Mouse (Mus musculus) megakaryocyte progenitor cell, adult 5-6 weeks (primary cell): Measurements from ENCODE around the gene Dst. TPM values are rescaled to one million over a fixed set of nuclear protein-coding genes. Genes with fewer than 3 reads are reported as not detected.

Experiments used
- ATAC-seq: replicated peaks from 2 replicates; pipeline ENCODE4 v1.8.0; 2016; ENCODE audit warnings: mild to moderate bottlenecking, moderate TSS enrichment, inconsistent platforms; ENCODE audit not compliant: poor library complexity
- total RNA-seq, 2 experiments: library from RNA; stranded (forward) in 1 of 2; stranded (reverse) in 1 of 2; fragments of 157-497, 149-512 nt in 1 of 2; fragments of 200-1000 nt in 1 of 2; gene quantifications; 2 replicates each; pipeline versions ENCODE4 v1.2.3 to v1.2.4; 2015 to 2017

Gene Dst
- total RNA-seq, 2 experiments from 2014 or later, result 1.3 to 3.2 TPM

GRCm38 (mm10) chr1:34159898-34160297 lies 251.9 kb downstream of the Dst start:
- ATAC-seq, result no peak

GRCm38 (mm10) chr1:34164616-34165295 lies 256.7 kb downstream of the Dst start:
- peak; percentile 94 for ATAC-seq

- no peak for ATAC-seq
These were observed 257.9 kb downstream of the Dst start for GRCm38 (mm10) chr1:34165926-34166325.

- no peak for ATAC-seq
These were observed 259.4 kb downstream of the Dst start for GRCm38 (mm10) chr1:34167151-34168057.

GRCm38 (mm10) chr1:34169086-34169485 lies 261.1 kb downstream of the Dst start:
- ATAC-seq, result no peak

GRCm38 (mm10) chr1:34174517-34174916 lies 266.5 kb downstream of the Dst start:
- no peak for ATAC-seq

- ATAC-seq, result no peak
These were observed 266.9 kb downstream of the Dst start for GRCm38 (mm10) chr1:34174961-34175360.

- no peak for ATAC-seq
These were observed 270.1 kb downstream of the Dst start for GRCm38 (mm10) chr1:34178022-34178727.

GRCm38 (mm10) chr1:34179756-34180155 lies 271.7 kb downstream of the Dst start:
- peak; percentile 50; the same call in 1 of the 2 replicates for ATAC-seq

GRCm38 (mm10) chr1:34182406-34183249 lies 274.6 kb downstream of the Dst start:
- no peak for ATAC-seq

- ATAC-seq, result no peak
These were observed 275.4 kb downstream of the Dst start for GRCm38 (mm10) chr1:34183250-34183926.

- no peak for ATAC-seq
These were observed 276.2 kb downstream of the Dst start for GRCm38 (mm10) chr1:34184266-34184665.

GRCm38 (mm10) chr1:34186033-34186432 lies 278.0 kb downstream of the Dst start:
- ATAC-seq, result no peak

- no peak for ATAC-seq
These were observed 279.5 kb downstream of the Dst start for GRCm38 (mm10) chr1:34187501-34187900.

- no peak for ATAC-seq
These were observed 280.8 kb downstream of the Dst start for GRCm38 (mm10) chr1:34188721-34189236.

- ATAC-seq, result no peak
These were observed 281.3 kb downstream of the Dst start for GRCm38 (mm10) chr1:34189318-34189717.

- ATAC-seq, result peak; percentile 70
These were observed 281.9 kb downstream of the Dst start for GRCm38 (mm10) chr1:34189970-34190369.

- ATAC-seq, result no peak
These were observed 284.1 kb downstream of the Dst start for GRCm38 (mm10) chr1:34192174-34192573.

GRCm38 (mm10) chr1:34200791-34201190 lies 292.8 kb downstream of the Dst start:
- ATAC-seq, result no peak

- ATAC-seq, result peak; percentile 58; the same call in 1 of the 2 replicates
These were observed 293.5 kb downstream of the Dst start for GRCm38 (mm10) chr1:34201483-34201882.
